Mouse (Mus musculus): ENCODE results near the gene Sncg.
A peak's percentile ranks its signal among the peaks of the same experiment; 100 is the strongest.
"Not testable (repeated sequence)": the region's sequence is repeated elsewhere in the genome, so short reads cannot be mapped to it uniquely, and the experiment has no call there.

The Sncg gene

GRCm38 (mm10) chr14:34374577-34374976 lies at the start of gene Sncg:
TSS of gene Sncg (minus strand) at chr14:34374789.
- DNase-seq (ENCODE audit: low spot score in 2 of 2) = no peak

GRCm38 (mm10) chr14:34421078-34421477 lies 46.5 kb upstream of the Sncg start:
- no peak for DNase-seq (ENCODE audit: low spot score in 2 of 2)

GRCm38 (mm10) chr14:34417501-34417900 lies 42.9 kb upstream of the Sncg start:
- no peak for DNase-seq (ENCODE audit: low spot score in 2 of 2)

GRCm38 (mm10) chr14:34416946-34417345 lies 42.4 kb upstream of the Sncg start:
- DNase-seq (ENCODE audit: low spot score in 2 of 2) = not testable (repeated sequence)

GRCm38 (mm10) chr14:34412164-34412896 lies 37.7 kb upstream of the Sncg start:
- no peak for DNase-seq (ENCODE audit: low spot score in 2 of 2)

- DNase-seq (ENCODE audit: low spot score in 2 of 2) = no peak
Observed at GRCm38 (mm10) chr14:34410716-34411115, 36.1 kb upstream of the Sncg start.

GRCm38 (mm10) chr14:34403424-34403823 lies 28.8 kb upstream of the Sncg start:
- no peak for DNase-seq (ENCODE audit: low spot score in 2 of 2)

- DNase-seq (ENCODE audit: low spot score in 2 of 2) = no peak
Observed at GRCm38 (mm10) chr14:34402871-34403270, 28.3 kb upstream of the Sncg start.

- DNase-seq (ENCODE audit: low spot score in 2 of 2) = peak in 1 of 2 experiments; percentile 53
Observed at GRCm38 (mm10) chr14:34401135-34401534, 26.5 kb upstream of the Sncg start.

GRCm38 (mm10) chr14:34400021-34400420 lies 25.4 kb upstream of the Sncg start:
- DNase-seq (ENCODE audit: low spot score in 2 of 2) = no peak

GRCm38 (mm10) chr14:34399301-34399700 lies 24.7 kb upstream of the Sncg start:
- no peak for DNase-seq (ENCODE audit: low spot score in 2 of 2)

- no peak for DNase-seq (ENCODE audit: low spot score in 2 of 2)
Observed at GRCm38 (mm10) chr14:34398901-34399300, 24.3 kb upstream of the Sncg start.

- DNase-seq (ENCODE audit: low spot score in 2 of 2) = no peak
Observed at GRCm38 (mm10) chr14:34397871-34398270, 23.3 kb upstream of the Sncg start.

GRCm38 (mm10) chr14:34393295-34393694 lies 18.7 kb upstream of the Sncg start:
- DNase-seq (ENCODE audit: low spot score in 2 of 2) = no peak

- no peak for DNase-seq (ENCODE audit: low spot score in 2 of 2)
Observed at GRCm38 (mm10) chr14:34382921-34383704, 8.5 kb upstream of the Sncg start.

- no peak for DNase-seq (ENCODE audit: low spot score in 2 of 2)
Observed at GRCm38 (mm10) chr14:34378560-34379331, 4.2 kb upstream of the Sncg start.

GRCm38 (mm10) chr14:34377121-34377520 lies 2.5 kb upstream of the Sncg start:
- DNase-seq (ENCODE audit: low spot score in 2 of 2) = no peak

- no peak for DNase-seq (ENCODE audit: low spot score in 2 of 2)
Observed at GRCm38 (mm10) chr14:34375941-34376340, 1.4 kb upstream of the Sncg start.

- DNase-seq (ENCODE audit: low spot score in 2 of 2) = no peak
Observed at GRCm38 (mm10) chr14:34375415-34375904, 871 bp upstream of the Sncg start, which contains the start of gene Mmrn2. TSS of gene Mmrn2 (plus strand) at chr14:34375465.

- no peak for DNase-seq (ENCODE audit: low spot score in 2 of 2)
Observed at GRCm38 (mm10) chr14:34373581-34373980, 1.0 kb downstream of the Sncg start.

- peak in 1 of 2 experiments; percentile 59 for DNase-seq (ENCODE audit: low spot score in 2 of 2)
Observed at GRCm38 (mm10) chr14:34372646-34373045, 1.9 kb downstream of the Sncg start.

- DNase-seq (ENCODE audit: low spot score in 2 of 2) = no peak
Observed at GRCm38 (mm10) chr14:34371763-34372162, 2.8 kb downstream of the Sncg start.

Data from frontal cortex, postnatal 14 days (tissue).